Mouse (Mus musculus) lung, adult 2 months (tissue): ENCODE results near the gene Thrb.

Experiments
- CTCF ChIP-seq: fragments of 200-500 bp; IDR thresholded peaks from 2 replicates; pipeline ENCODE4 v1.5.1; 2011; ENCODE audit warnings: mild to moderate bottlenecking, low read length, control low read depth; ENCODE audit not compliant: insufficient read depth
- POLR2A ChIP-seq: fragments of 200-500 bp; IDR thresholded peaks from 2 replicates; pipeline ENCODE4 v1.6.1; 2011; ENCODE audit warnings: low read depth, mild to moderate bottlenecking, control low read depth, low read length, borderline replicate concordance; ENCODE audit errors: extremely low read depth

- TF ChIP-seq CTCF (no peak), POLR2A (no peak)
These were observed 273.4 kb downstream of the Thrb start for GRCm38 (mm10) chr14:17933475-17933874.
